Mouse (Mus musculus) bone marrow, adult 2 months (tissue): ENCODE results near the gene Ntng1.

ENCODE experiments used
- CTCF ChIP-seq: fragments of 200-500 bp; IDR thresholded peaks from 2 replicates; pipeline ENCODE4 v1.5.1; 2011; ENCODE audit warnings: low read length, control low read depth; ENCODE audit not compliant: control insufficient read depth, insufficient read depth
- POLR2A ChIP-seq: fragments of 200-500 bp; IDR thresholded peaks from 2 replicates; pipeline ENCODE4 v1.6.1; 2011; ENCODE audit warnings: low read depth, mild to moderate bottlenecking, control low read depth, low read length, borderline replicate concordance; ENCODE audit not compliant: control insufficient read depth

- no peak for TF ChIP-seq CTCF
- TF ChIP-seq POLR2A = no peak
Observed at GRCm38 (mm10) chr3:110087189-110087588, 56.6 kb downstream of the Ntng1 start.
